Mouse (Mus musculus) gastrocnemius, postnatal 4 days (tissue): ENCODE data around the gene Arl8b. TPM values are rescaled to one million over a fixed set of nuclear protein-coding genes. Genes with fewer than 3 reads are reported as not detected.

ENCODE experiments used
- DNase-seq, 2 experiments: peaks; one replicate each; pipeline ENCODE4 v3.0.0; 2021 to 2022; ENCODE audit warnings: low spot score in 2 of 2, mixed read lengths in 2 of 2
- long read RNA-seq, 2 experiments: library from polyadenylated mRNA; stranded (forward); transcript quantifications; one replicate each; pipeline ENCODE4 v2.0.0; 2021
- total RNA-seq, 2 experiments: library from RNA; stranded (reverse); gene quantifications; 2 replicates each; pipeline ENCODE4 v1.2.3; 2021

Gene Arl8b
- 10 to 100 TPM; 65.0 to 68.3 TPM for total RNA-seq
- long read RNA-seq, experiment 1, full-length matches to known transcripts = 45 of 50 reads
- long read RNA-seq, experiment 1, partial matches to known transcripts = 4 of 50 reads
- long read RNA-seq, experiment 1, other reads (novel, unspliced or antisense) = 1 of 50 reads
- long read RNA-seq, experiment 2, full-length matches to known transcripts = 67 of 72 reads
- long read RNA-seq, experiment 2, partial matches to known transcripts = 4 of 72 reads
- long read RNA-seq, experiment 2, other reads (novel, unspliced or antisense) = 1 of 72 reads

- peak; percentile 93 to 98 for DNase-seq
These were observed at the start of gene Arl8b for GRCm38 (mm10) chr6:108782526-108783183. Gene Arl8b, plus strand, starts transcription at chr6:108783099.

GRCm38 (mm10) chr6:108735910-108736750, 46.8 kb upstream of the Arl8b start:
- DNase-seq = peak in 1 of 2 experiments; percentile 65

GRCm38 (mm10) chr6:108738463-108739203, 44.3 kb upstream of the Arl8b start:
- peak in 1 of 2 experiments; percentile 23 for DNase-seq

GRCm38 (mm10) chr6:108740579-108740978, 42.3 kb upstream of the Arl8b start:
- no peak for DNase-seq

- DNase-seq = no peak
These were observed 39.2 kb upstream of the Arl8b start for GRCm38 (mm10) chr6:108743730-108744129.

GRCm38 (mm10) chr6:108751324-108751723, 31.6 kb upstream of the Arl8b start:
- DNase-seq = no peak

GRCm38 (mm10) chr6:108752395-108752794, 30.5 kb upstream of the Arl8b start:
- DNase-seq = no peak

GRCm38 (mm10) chr6:108753536-108753935, 29.4 kb upstream of the Arl8b start:
- DNase-seq = no peak

GRCm38 (mm10) chr6:108754376-108754775, 28.5 kb upstream of the Arl8b start:
- no peak for DNase-seq

GRCm38 (mm10) chr6:108755936-108756335, 27.0 kb upstream of the Arl8b start:
- no peak for DNase-seq

- DNase-seq = no peak
These were observed 23.8 kb upstream of the Arl8b start for GRCm38 (mm10) chr6:108758997-108759697.

GRCm38 (mm10) chr6:108759698-108760039, 23.2 kb upstream of the Arl8b start:
- no peak for DNase-seq

GRCm38 (mm10) chr6:108770880-108771279, 12.0 kb upstream of the Arl8b start:
- DNase-seq = no peak

- DNase-seq = peak; percentile 68 to 81
These were observed 10.0 kb upstream of the Arl8b start for GRCm38 (mm10) chr6:108772913-108773312.

- DNase-seq = no peak
These were observed 9.4 kb upstream of the Arl8b start for GRCm38 (mm10) chr6:108773480-108773879.

GRCm38 (mm10) chr6:108776274-108776673, 6.6 kb upstream of the Arl8b start:
- no peak for DNase-seq

GRCm38 (mm10) chr6:108777560-108778287, 5.2 kb upstream of the Arl8b start:
- no peak for DNase-seq

GRCm38 (mm10) chr6:108778399-108778798, 4.5 kb upstream of the Arl8b start:
- DNase-seq = no peak

- DNase-seq = no peak
These were observed 1.0 kb upstream of the Arl8b start for GRCm38 (mm10) chr6:108781865-108782264.
